Mouse (Mus musculus): Measurements from ENCODE around the gene Tbc1d1.
"Not testable (repeated sequence)": the region's sequence is repeated elsewhere in the genome, so short reads cannot be mapped to it uniquely, and the experiment has no call there.

Tbc1d1 gene

DNA sequence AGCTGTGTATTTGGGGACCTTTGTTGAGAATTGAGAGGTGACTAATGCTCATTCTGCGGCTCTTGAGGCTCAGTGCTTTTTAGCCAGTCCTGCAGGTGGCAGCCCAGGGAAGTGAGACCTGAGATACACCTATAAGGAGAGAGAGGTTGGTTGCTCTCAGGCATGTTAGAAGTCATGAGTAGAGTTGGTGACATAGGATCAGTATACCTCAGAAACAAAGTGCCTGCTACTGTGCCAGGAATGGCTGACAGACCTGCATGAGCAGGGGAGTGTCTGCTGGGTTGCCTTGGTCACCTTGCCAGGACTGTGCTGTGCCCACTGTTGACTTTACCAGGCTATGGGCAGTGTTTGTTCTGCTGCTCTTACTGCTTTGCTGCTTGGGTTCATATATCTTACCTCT, 157.4 kb downstream of the Tbc1d1 start:
- DNase-seq (ENCODE audit: low spot score in 2 of 2), result no peak

DNA sequence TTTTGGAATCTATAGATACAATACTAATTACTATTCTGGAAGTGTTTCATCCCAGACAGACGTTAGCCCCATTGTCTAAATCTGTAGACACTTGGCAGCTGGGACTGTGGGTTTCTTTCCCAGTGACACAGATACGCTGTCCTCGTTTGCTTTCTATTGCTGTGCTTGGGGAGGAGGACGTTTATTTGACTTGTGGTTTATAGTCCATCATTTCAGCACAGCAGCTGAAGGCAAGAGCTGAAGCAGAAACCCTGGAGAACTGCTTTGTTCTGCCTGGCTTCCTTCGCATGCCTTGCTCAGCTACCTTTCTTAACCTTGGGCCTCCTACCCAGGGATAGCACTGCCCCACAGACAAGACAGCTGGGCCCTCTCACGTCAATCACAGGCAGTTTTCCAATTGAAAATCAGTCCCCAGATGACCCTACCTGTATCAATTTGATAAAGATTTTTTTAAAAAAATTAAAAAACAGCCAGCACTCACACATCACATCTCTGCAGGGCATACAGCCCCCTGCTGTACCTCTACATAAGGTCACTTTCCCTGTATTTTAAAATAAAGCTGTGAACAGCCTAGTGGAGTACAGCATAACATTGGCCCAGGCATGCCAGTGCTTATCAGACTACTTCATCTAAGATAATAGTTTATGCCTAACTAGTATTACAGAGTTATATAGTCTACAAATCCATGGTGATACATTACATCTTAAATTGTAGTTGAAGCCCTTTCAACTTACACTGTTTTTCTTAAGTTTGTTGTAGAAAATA, 158.4 kb downstream of the Tbc1d1 start:
- no peak for DNase-seq (ENCODE audit: low spot score in 2 of 2)

DNA sequence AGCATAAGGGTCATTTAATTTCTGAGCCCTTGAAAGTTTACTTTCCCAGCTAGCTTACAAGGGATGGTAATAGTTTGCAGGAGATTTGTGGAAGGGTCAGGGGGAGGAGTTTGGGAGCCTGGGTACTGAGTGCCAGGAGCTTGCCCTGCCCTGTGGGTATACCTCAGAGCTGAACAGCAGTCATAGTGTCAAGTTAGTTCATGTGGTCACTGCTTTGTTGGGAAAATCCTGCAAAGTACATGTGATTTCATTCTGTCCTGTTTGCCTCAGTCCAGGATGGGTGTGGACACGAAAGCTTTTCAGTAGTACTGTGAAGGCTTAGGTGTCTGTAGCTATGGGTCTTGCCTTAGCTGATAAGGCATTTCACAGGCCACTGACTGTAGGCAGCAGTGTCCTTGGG, 159.0 kb downstream of the Tbc1d1 start:
- no peak for DNase-seq (ENCODE audit: low spot score in 2 of 2)

DNA sequence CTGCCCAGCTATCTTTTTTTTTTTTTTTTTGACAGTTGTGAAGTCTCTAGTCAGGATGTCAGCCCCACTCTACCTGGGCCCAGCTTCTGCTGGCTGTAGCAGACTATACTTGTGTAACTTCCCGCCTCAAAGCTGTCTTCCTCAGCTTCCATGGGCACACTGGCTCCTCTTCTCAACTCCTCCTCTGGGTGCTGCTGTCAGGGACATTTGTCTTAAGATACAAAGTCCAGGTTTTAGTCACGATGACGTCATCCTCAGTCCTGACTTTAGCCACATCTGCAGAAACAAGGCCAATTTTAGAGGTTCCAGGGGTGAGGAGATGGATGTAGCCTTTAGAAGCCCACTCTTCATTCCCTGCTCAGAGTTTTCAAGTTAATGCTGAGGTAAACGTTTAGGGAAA, 167.2 kb downstream of the Tbc1d1 start:
- no peak for DNase-seq (ENCODE audit: low spot score in 2 of 2)

DNA sequence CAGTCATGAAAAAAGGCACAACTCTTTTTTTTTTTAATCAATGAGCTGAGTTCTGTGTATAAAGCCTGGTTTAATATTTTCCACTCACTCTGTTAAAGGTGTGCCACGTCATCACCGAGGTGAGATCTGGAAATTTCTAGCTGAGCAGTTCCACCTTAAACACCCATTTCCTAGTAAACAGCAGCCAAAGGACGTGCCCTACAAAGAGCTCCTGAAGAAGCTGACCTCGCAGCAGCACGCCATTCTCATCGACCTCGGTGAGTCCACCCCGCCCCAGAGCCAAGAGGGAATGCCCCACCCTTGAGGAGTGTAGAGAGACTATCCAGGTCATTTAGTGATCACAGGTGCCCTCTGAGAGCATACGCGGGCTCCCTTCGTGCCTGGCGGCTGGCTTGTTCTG, 168.2 kb downstream of the Tbc1d1 start:
- DNase-seq (ENCODE audit: low spot score in 2 of 2), result no peak

DNA sequence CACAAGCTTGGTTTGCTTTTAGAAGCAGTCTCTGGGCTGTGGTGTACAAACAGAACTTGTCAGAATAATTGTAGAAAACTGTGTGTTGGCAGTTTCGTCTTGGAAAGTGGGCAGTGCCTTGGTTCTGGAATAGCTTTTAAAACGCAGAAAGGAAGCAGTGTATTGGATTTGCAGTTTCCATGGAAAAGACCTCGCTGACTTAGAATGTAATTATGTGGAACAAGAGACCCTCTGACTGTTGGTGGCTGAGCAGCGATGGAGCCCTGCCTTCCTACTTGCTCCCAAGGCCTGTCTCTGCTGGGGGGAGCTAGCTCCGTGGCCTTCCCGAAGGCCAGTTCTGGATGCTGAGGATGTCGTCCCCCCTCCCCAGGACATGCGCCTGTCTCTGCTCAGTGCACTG, 168.8 kb downstream of the Tbc1d1 start:
- DNase-seq (ENCODE audit: low spot score in 2 of 2), result no peak

DNA sequence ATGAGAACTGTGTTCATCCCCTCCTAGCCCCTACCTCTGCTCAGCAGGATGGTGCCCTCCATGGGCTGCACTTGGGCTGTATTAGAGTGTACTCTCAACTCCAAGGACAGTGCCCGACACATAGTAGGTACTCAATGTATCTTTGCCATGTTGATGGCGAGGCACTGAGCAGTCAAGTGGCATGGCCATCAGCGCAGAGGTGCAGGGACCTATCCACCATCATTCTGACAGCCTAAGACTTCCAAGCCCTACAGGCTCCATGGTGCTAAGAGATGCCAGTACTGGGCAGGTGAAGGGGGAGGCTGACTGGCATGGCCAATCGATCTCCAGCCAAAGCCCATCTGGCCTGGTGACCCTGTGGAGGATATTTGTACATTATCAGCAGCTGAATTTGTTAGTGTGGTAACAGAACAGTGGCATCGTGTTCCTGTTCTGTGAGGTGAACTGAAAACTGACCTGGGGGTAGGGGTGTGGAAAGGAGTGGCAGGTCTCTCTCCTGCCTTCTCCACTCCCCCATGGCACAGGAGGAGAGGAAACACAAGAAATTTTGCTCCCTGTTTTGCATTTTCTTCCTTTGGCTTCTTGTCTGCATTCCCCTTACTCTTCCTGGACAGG, 169.7 kb downstream of the Tbc1d1 start:
- no peak for DNase-seq (ENCODE audit: low spot score in 2 of 2)

DNA sequence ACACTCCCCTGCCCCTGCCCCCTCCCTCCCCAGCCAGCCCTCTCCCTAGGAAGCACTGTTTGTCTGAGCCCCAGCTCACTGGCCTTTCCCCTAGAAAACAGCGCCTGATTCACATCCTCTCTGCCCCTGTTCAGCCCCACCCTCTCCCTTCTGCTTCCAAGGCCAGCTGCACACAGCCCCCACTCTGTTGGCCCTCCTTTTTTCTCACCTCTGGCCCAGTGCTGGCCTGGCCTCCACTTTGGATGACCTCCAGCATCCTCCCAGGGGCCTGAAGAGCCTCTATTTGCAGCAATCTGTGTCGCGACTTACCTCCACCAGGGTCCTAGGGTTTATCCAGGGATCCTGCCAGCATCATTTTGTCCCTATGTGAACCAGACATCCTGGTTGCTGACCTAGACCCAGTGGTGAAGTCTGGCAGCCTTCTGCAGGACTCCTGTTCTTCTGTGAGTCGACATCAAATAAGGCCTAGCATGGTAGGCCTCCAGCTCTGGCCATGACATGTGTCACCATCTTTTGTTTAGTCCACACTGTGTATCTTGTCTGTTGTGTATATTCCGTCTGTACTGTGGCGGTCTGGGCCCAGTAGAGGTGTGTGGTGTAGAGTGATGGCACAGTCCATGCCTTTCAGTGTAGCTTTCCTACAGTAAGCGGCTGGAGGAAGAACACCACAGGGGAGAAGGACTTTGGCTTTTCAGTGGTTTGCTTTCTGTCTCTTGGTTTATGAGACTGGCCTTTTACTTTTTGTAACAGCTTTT, 170.5 kb downstream of the Tbc1d1 start:
- no peak for DNase-seq (ENCODE audit: low spot score in 2 of 2)

DNA sequence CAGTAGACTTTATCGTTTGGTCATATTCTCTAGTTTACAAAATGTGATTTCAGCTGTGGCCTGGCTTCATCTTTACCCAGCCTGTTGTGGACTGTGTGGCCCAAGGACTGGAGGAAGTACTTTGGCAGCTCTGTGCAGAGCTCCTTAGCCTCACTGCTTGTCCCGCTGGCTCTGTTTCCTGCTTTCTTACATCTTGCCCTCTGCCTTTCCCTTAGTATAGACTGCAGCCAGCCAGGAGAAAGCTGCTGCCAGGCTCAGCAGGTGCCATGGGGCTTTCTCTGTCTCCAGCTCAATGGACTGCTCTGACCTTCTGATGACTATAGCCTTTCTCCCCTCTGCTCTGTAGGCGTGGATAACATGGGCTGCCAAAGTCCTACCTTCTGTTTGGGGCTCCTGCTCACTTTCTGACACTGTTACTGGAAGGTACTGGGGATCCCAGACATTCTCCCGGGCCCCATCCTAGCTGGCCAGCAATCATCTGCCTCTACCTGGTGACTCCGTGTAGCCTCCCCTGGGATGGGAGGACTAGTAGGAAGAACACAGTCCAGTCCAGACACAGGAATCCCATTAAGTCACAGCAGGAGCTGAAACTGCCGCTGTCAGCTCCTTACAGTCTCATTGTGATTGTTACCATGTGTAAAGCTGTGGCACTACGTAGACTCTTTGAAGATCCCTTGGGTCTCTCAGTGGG, 171.3 kb downstream of the Tbc1d1 start:
- no peak for DNase-seq (ENCODE audit: low spot score in 2 of 2)

DNA sequence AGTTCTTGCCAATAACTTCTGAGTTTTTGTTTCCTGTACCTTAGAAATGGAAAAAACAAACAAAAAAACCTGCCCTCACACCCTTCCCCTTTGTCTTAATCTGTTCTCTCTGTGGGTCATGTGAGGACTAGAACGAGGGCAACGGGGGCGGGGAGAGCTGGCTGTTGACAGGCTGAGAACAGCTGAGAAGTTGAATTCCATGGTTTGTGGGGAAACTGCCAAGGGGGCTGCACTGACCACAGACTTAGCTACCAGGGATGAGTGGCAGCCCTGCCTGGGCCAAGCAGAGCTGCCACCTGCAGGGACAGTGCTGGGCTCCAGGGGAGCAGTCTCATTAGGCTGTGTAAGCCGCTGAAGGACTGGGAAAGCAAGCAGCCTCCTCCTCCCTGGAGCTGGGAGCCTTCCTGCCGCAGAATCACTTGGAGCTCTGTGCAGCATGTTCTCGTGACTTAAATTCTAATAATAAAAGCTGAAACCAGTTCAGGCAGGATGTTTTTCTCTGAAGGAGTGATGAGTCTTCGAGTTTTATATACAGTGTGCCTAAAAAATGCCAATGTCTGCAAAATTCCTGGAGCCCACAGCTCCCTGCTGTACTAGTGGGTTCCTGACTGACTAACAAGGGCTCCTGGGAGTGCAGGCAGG, 180.8 kb downstream of the Tbc1d1 start:
- DNase-seq (ENCODE audit: low spot score in 2 of 2), result no peak

DNA sequence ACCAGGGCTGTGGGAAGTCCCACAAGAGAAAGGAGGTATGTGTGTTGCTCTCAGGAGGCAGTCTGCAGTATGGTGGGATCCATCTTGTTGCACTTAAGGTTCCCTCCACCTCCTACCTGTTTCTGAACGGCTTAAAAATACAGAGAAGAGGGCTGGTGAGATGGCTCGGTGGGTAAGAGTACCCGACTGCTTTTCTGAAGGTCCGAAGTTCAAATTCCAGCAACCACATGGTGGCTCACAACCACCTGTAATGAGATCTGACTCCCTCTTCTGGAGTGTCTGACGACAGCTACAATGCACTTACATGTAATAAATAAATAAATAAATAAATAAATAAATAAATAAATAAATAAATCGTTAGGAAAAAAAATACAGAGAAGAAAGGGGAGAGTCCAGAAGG, 182.7 kb downstream of the Tbc1d1 start:
- not testable (repeated sequence) for DNase-seq (ENCODE audit: low spot score in 2 of 2)

DNA sequence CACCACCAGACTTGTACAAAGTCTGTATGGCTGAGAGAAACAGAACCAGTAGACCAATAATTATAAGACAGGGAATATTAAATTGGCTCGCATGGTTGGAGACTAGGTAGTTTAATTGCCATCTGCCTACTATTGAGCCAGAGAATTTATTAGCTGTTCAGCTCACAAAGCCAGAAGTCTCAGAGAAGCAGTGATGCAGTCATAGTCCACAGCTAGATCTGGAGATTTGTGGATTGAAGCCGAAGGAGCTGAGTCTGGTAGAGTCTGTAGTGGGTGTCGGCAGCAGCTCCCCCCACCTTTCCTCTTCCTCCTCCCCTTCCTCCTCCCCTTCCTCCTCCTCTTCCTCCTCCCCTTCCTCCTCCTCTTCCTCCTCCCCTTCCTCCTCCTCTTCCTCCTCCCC, 184.3 kb downstream of the Tbc1d1 start:
- DNase-seq (ENCODE audit: low spot score in 2 of 2), result no peak

DNA sequence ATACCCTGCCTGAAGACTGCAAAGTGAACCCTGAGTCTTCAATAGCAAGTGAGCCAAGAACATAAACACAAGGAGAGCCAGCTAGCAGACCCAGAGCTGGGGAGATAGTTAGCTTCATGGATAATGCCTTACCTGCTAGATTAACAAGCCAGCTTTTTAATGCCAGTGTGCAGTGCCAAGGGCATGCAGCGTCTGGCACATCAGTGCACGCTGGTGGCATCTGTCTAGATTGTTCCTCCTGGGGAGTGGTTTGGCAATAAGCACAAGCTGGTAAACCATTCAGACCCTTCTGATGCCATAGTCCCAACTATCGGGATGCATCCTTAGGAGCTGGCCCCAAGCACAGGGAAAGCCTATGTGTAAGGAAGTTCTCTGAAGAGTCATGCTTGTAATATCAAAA, 185.6 kb downstream of the Tbc1d1 start:
- DNase-seq (ENCODE audit: low spot score in 2 of 2), result no peak

DNA sequence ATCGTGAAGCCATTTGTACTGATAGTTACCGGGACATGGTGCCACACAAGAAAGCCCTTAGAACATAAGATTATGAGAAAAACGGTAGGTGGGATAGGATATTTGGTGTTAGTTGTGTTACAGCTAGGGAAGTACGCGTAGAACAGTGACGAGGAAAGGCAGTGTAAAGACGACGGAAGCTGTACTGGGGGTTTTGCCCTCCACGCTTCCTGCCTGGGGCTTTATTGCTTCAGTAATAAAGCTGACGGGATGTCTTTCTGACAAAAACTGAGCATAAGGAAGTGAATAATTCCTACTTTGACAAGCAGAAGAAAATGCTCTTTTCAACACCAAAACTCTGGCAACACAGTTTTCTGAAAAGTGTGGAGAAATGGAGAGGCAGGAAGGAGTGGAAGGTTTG, 186.0 kb downstream of the Tbc1d1 start:
- no peak for DNase-seq (ENCODE audit: low spot score in 2 of 2)

DNA sequence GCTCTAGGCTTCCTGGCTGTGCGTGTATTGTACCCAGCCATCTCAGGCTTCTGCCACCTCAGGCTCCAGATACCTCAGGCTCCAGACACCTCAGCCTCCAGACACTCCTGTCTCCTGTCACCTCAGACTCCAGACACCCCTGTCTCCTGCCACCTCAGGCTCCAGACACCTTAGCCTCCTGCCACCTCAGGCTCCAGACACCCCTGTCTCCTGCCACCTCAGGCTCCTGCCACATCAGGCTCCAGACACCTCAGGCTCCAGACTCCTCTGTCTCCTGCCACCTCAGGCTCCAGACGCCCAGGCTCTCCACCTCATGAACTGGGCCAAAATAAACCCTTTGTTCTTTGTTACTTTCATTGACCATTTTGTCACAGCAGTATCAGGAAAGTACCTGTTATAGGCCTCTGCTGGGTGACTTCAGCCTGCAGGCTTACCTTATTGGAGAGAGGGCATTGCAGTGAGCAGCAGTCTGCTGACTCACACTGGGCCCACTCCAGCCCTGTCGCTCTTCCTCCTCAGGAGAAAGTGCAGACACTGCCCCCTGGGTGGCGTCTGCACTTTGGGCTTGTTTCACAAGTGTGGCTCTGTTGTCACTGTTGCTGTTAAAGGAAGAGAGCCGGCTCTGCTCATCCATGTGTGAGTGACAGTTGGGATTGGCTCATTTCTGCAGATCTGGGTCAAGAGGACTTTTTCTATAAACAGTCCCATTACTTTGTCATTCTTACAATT, 188.0 kb downstream of the Tbc1d1 start:
- DNase-seq (ENCODE audit: low spot score in 2 of 2), result no peak

DNA sequence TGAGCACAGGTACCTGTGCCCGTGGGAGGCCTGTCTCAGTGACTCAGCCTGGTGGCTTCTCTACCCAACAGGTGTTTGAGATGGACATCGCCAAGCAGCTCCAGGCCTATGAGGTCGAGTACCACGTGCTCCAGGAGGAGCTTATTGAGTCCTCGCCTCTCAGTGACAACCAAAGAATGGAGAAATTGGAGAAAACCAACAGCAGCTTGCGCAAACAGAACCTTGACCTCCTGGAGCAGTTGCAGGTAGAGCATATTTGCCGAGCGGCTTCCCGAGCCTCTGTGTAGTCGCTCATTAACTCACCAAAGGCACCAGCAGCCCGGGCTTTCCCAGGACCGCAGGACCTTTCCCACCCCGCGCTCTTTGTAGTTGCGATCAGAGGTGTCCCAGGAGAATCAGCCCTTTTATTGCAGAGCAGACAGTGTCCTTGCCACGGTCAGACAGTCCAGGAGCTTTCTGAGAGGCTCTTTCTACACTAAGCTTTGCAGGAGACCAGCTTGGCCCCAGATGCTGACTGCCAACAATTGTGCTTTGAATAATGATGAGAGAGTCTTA, 189.2 kb downstream of the Tbc1d1 start:
- DNase-seq (ENCODE audit: low spot score in 2 of 2), result no peak

DNA sequence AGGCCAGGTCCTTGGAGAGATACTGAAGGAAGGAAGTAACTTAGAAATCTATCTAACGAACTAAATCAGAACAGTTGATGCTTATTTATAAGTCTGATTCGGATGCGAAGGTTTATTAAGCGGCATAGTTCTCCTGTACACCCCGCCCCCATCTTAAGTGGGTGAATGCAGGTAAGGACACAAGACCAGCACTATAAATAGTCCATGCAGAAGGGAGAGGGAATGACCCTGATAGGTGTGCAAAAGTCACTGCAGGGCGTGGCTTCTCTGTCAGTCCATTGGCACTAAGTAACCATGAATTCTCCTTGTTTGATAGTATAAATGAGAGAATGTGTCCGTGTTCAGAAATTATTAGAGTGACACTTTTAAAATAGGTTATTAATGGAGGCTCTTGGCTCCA, 189.7 kb downstream of the Tbc1d1 start:
- DNase-seq (ENCODE audit: low spot score in 2 of 2), result no peak

DNA sequence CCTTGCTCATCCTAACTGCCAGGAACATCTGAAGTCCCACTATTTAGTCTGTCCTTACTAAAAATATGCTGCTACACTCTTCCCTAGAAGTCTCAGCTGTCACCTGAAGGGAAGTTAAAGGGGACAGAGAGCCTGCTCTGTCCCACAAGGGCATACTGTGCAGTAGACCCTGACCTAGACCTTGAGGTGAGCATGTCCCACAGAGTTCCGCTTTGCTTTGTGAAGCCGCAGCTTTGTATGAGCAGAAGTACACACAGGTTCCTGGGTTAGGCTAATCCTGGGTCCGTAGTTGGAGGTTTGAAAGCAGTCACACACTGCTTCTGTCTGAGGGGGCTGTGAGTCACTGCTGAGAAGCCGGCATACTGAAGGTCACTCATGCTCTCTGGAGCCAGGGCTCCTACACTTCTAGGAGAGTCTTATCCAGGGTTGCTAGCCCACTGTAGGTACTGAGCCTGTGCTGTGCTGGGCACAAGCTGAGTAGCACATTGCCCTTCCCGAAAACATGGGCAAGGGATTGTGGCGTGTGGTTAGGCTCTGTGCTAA, 190.3 kb downstream of the Tbc1d1 start:
- DNase-seq (ENCODE audit: low spot score in 2 of 2), result no peak

DNA sequence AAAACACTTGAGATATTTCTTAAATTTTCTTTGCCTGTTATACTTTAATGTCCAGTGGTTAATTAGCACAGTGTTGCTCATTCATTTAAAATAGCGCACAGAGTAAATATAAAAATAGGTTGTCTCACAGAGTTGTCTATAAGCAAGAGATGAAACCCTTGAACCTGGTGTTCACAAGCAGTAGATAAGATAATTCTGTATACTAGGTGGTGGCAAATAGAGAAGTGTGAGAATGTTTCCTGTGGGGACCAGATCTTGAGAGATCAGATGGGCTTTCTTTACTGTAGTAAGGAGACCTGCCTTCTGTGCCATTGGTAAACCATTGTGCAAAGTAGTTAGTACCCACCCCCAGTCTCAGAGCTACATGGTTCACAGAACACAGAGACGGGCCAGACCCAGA, 192.1 kb downstream of the Tbc1d1 start:
- no peak for DNase-seq (ENCODE audit: low spot score in 2 of 2)

DNA sequence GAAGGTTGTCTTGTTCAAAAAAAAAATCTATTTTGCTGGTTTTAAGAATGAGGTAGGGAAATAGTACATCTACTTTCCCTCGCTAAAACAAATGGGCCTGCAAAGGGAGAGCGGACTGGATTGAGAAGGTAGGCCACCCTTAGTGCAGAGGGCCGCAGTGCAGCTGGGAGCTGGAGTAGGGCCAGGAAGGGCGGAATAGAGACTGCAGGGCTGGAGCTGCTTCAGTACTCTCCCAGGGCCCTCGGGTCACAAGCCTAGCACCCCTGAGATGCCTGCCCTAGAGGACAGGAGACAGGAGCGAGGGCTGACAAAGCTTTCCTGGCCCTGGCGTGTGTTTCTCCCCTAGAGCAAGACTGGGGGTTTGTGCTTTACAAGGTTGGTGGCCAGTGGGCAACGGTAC, 192.7 kb downstream of the Tbc1d1 start:
- no peak for DNase-seq (ENCODE audit: low spot score in 2 of 2)

DNA sequence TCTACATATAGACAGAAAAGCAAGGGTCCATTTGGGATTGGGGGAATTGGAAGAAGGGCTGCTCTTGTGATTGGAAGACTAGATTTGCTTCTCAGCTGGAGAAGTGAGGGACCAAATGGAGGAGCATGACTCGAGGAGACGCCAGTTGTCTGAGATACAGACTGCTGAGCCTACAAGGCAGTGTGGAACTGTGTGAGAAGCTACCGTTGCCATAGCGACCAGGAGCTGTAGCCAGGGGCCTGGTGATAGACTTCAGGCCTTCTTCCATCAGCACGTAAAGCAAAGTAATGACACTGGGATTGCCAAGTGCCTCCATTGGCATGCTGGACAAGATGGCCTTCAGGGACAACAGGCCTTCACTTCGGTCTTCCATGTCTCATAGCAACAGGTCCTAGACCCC, 195.9 kb downstream of the Tbc1d1 start:
- DNase-seq (ENCODE audit: low spot score in 2 of 2), result no peak
